ENCODE assay signal across 13 mouse cellular contexts in the genomic region with DNA sequence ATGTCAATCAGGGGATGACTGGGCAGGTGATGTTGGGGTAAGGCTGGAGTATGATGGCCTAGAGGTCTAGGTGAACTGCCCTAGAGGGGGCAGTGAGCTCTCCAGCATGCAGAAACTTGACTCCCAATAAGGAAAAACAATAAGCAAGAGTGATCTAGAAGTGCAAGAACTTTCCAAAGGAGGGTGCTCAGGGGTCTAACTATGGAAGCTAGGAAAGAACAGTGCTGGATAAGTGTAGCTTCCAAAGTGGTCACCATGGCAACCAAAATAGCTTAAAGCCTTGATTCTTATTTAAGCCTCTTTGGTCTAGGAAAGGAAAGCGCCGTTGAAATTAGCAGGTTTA. TPM values are rescaled to one million over a fixed set of nuclear protein-coding genes. Genes with fewer than 3 reads are reported as not detected.
A peak's percentile ranks its signal among the peaks of the same experiment; 100 is the strongest.
DNase-seq lines count a peak whose midpoint lies in the region; ATAC-seq and TF ChIP-seq lines count a peak whose summit lies in the region.
"Had no signal": no experiment of that assay in that cellular context is flagged by ENCODE, and none has a peak within 500 bp of the region (broad histone marks: within the 10 kb centered on the region; RNA-seq: fewer than 3 reads in every experiment).

No protein-coding gene starts in this region.

- H3K4me3 ChIP-seq in kidney, postnatal 0 days (replicated peaks; ENCODE audit: low read depth, low read length), result no peak overlapping the region
- no peak overlapping the region for H3K4me3 ChIP-seq in forebrain, embryonic 13.5 days
- no peak overlapping the region for H3K4me3 ChIP-seq in limb, embryonic 12.5 days (replicated peaks)
- H3K4me3 ChIP-seq: limb, embryonic 15.5 days had no signal

- no peak overlapping the region for H3K4me2 ChIP-seq in kidney, postnatal 0 days (ENCODE audit: low read length)
- H3K4me2 ChIP-seq in forebrain, embryonic 13.5 days, result no peak overlapping the region
- no peak overlapping the region for H3K4me2 ChIP-seq in limb, embryonic 12.5 days
- H3K4me2 ChIP-seq: limb, embryonic 15.5 days had no signal

- H3K9ac ChIP-seq in kidney, postnatal 0 days (ENCODE audit: low read depth, low read length), result no peak overlapping the region
- H3K9ac ChIP-seq in forebrain, embryonic 13.5 days, result no peak overlapping the region
- H3K9ac ChIP-seq in limb, embryonic 12.5 days (replicated peaks), result no peak overlapping the region
- H3K9ac ChIP-seq: limb, embryonic 15.5 days had no signal

- H3K27me3 ChIP-seq in kidney, postnatal 0 days (ENCODE audit: insufficient read depth, low read length), result no peaks in the 10 kb centered on the region
- no peaks in the 10 kb centered on the region for H3K27me3 ChIP-seq in forebrain, embryonic 13.5 days
- H3K27me3 ChIP-seq in limb, embryonic 12.5 days, result no peaks in the 10 kb centered on the region
- H3K27me3 ChIP-seq: limb, embryonic 15.5 days had no signal

- no peak for TF ChIP-seq CTCF in kidney, postnatal 0 days (IDR thresholded peaks at IDR 0.05; ENCODE audit: low read depth)

- WGBS in kidney, postnatal 0 days, result 43% methylated on average over 2 of the region's 2 CpGs
- WGBS in forebrain, embryonic 13.5 days, result 20% methylated on average over 2 of the region's 2 CpGs
- 51% methylated on average over 2 of the region's 2 CpGs for WGBS in limb, embryonic 12.5 days

- no peak; the same call in 1 of the 2 replicates for ATAC-seq in kidney, postnatal 0 days (replicated peaks; ENCODE audit: low FRiP score, low read depth)
- ATAC-seq in forebrain, embryonic 13.5 days, result peak; percentile 75
- ATAC-seq in limb, embryonic 12.5 days (ENCODE audit: insufficient number of reproducible peaks, insufficient read depth, low FRiP score, low TSS enrichment, low read depth), result 0 out of 2 replicates have a peak, but pooled peaks have one; percentile 26
- no peak for ATAC-seq in monocyte, adult 5-6 weeks (replicated peaks; ENCODE audit: insufficient number of reproducible peaks, low FRiP score, low TSS enrichment, poor library complexity, severe bottlenecking)

- no peak overlapping the region for H3K27ac ChIP-seq in kidney, postnatal 0 days
- no peak overlapping the region for H3K27ac ChIP-seq in forebrain, embryonic 13.5 days
- H3K27ac ChIP-seq in limb, embryonic 12.5 days, result no peak overlapping the region
- H3K27ac ChIP-seq: limb, embryonic 15.5 days had no signal

- H3K9me3 ChIP-seq in kidney, postnatal 0 days (replicated peaks; ENCODE audit: low read length), result no peaks in the 10 kb centered on the region
- H3K9me3 ChIP-seq in forebrain, embryonic 13.5 days (replicated peaks), result no peaks in the 10 kb centered on the region
- H3K9me3 ChIP-seq in limb, embryonic 12.5 days, result no peaks in the 10 kb centered on the region
- H3K9me3 ChIP-seq: limb, embryonic 15.5 days had no signal

- peak; percentile 17 for DNase-seq in kidney, postnatal 0 days (ENCODE audit: low spot score)
- DNase-seq in kidney, postnatal 4 days, result no peak
- DNase-seq in retina, embryonic 14.5 days (ENCODE audit: low spot score), result peak; percentile 9
- no peak for DNase-seq in cerebellum, adult 11 months
- DNase-seq in urinary bladder, postnatal 25 days (ENCODE audit: low spot score), result no peak
- DNase-seq: thymus, postnatal 36 days had no signal

- H3K36me3 ChIP-seq in kidney, postnatal 0 days (ENCODE audit: insufficient read depth, low read length), result no peaks in the 10 kb centered on the region
- H3K36me3 ChIP-seq in forebrain, embryonic 13.5 days (ENCODE audit: poor library complexity, severe bottlenecking), result no peaks in the 10 kb centered on the region
- H3K36me3 ChIP-seq in limb, embryonic 12.5 days, result no peaks in the 10 kb centered on the region
- H3K36me3 ChIP-seq: limb, embryonic 15.5 days had no signal

- peaks cover 9% of the 10 kb centered on the region; the same call in 1 of the 2 replicates for H3K4me1 ChIP-seq in kidney, postnatal 0 days (replicated peaks; ENCODE audit: insufficient read depth, low read length)
- no peaks in the 10 kb centered on the region for H3K4me1 ChIP-seq in forebrain, embryonic 13.5 days
- H3K4me1 ChIP-seq in limb, embryonic 12.5 days (replicated peaks), result no peaks in the 10 kb centered on the region; the same call in 1 of the 2 replicates

RNA-seq across cellular contexts. Expression of a gene that starts 11.9 kb away (rescaled TPM):
- polyA plus RNA-seq in kidney, postnatal 0 days (2015; fragmentation: Nextera tagmentation; extraction: Ambion mirVana), result not detected in 2 replicates
- not detected in 2 replicates for polyA plus RNA-seq in forebrain, embryonic 13.5 days (2015; fragmentation: Nextera tagmentation; extraction: Ambion mirVana)
- not detected in 2 replicates for polyA plus RNA-seq in limb, embryonic 12.5 days (2016; fragmentation: Nextera tagmentation; extraction: Ambion mirVana)
- not detected in 3 replicates for total RNA-seq in monocyte, adult 5-6 weeks (2017)
- total RNA-seq: adrenal gland, adult 2 months; megakaryocyte, adult 5-6 weeks had no signal
- polyA plus RNA-seq: adrenal gland, adult 2 months; limb, embryonic 15.5 days; small intestine, adult 2 months had no signal

RNA-seq across cellular contexts. Expression of a gene that starts 32.1 kb away (rescaled TPM):
- polyA plus RNA-seq in kidney, postnatal 0 days (2015; fragmentation: Nextera tagmentation; extraction: Ambion mirVana), result 16.2 and 16.4 TPM in 2 replicates
- 1.5 and 2.4 TPM in 2 replicates for polyA plus RNA-seq in forebrain, embryonic 13.5 days (2015; fragmentation: Nextera tagmentation; extraction: Ambion mirVana)
- polyA plus RNA-seq in limb, embryonic 12.5 days (2016; fragmentation: Nextera tagmentation; extraction: Ambion mirVana), result 7.4 and 8.7 TPM in 2 replicates
- total RNA-seq in monocyte, adult 5-6 weeks (2017), result 2.0 to 8.9 TPM (median 4.7 TPM) in 3 replicates

Comparison
In these comparisons a context has a peak if more than half of its experiments do, and no peak if none do; other contexts are left out.
1. DNase-seq: peak in kidney, postnatal 0 days (single experiment) and retina, embryonic 14.5 days (single experiment); none in kidney, postnatal 4 days (0 of 2), cerebellum, adult 11 months (single experiment) and urinary bladder, postnatal 25 days (single experiment).
2. ATAC-seq: peak in forebrain, embryonic 13.5 days (single experiment) and limb, embryonic 12.5 days (single experiment); none in kidney, postnatal 0 days (single experiment) and monocyte, adult 5-6 weeks (single experiment).